Mouse (Mus musculus) spleen, adult 10 weeks (tissue): ENCODE results near the gene Uqcr11. TPM values are rescaled to one million over a fixed set of nuclear protein-coding genes. Genes with fewer than 3 reads are reported as not detected.

ENCODE experiments used
- polyA plus RNA-seq: library from polyadenylated mRNA; stranded (reverse); fragments of 350-450 nt; fragmentation: Illumina TruSeq; extraction: RNeasy Lipid Tissue Mini Kit (QIAGEN cat#74804); gene quantifications from one replicate; pipeline ENCODE4 v1.2.3, GENCODE M21; 2015; ENCODE audit warnings: low replicate concordance; ENCODE audit not compliant: insufficient read depth

The Uqcr11 gene
- polyA plus RNA-seq, result 11.5 TPM

GRCm38 (mm10) chr10:80406684-80407501 is at the start of gene Uqcr11:
Uqcr11 (minus strand) TSS chr10:80406830.

GRCm38 (mm10) chr10:80433513-80434232 is 27.0 kb upstream of the Uqcr11 start, which contains the start of gene Tcf3:
Tcf3 (minus strand) TSS chr10:80433647.

GRCm38 (mm10) chr10:80399191-80399972 is 7.2 kb downstream of the Uqcr11 start, which contains the start of gene Mbd3:
Mbd3 (minus strand) TSS chr10:80399550.

GRCm38 (mm10) chr10:80387522-80387959 is 19.1 kb downstream of the Uqcr11 start, which contains the start of gene Mex3d:
Mex3d (minus strand) TSS chr10:80387659.

GRCm38 (mm10) chr10:80356001-80356682 is 50.5 kb downstream of the Uqcr11 start, which contains the start of gene Plk5:
Plk5 (plus strand) TSS chr10:80356459.

Other genes starting within 250 kb of the Uqcr11 start
- gene Cirbp, start 240.8 kb downstream of the Uqcr11 start, polyA plus RNA-seq, result 81.8 TPM
- gene 1600002K03Rik, start 233.9 kb downstream of the Uqcr11 start, polyA plus RNA-seq, result 13.5 TPM
- gene Efna2, start 227.3 kb downstream of the Uqcr11 start, polyA plus RNA-seq, result 0.35 TPM
- 40.2 TPM for gene Mum1, start 180.4 kb downstream of the Uqcr11 start, polyA plus RNA-seq
- gene Ndufs7, start 157.7 kb downstream of the Uqcr11 start, polyA plus RNA-seq, result 17.1 TPM
- gene Gamt, start 145.8 kb downstream of the Uqcr11 start, polyA plus RNA-seq, result 2.3 TPM
- 74.8 TPM for gene Dazap1, start 145.3 kb downstream of the Uqcr11 start, polyA plus RNA-seq
- 623 TPM for gene Rps15, start 114.4 kb downstream of the Uqcr11 start, polyA plus RNA-seq
- 0.76 TPM for gene Apc2, start 110.9 kb downstream of the Uqcr11 start, polyA plus RNA-seq
- gene 2310011J03Rik, start 86.3 kb downstream of the Uqcr11 start, polyA plus RNA-seq, result 11.8 TPM
- 0.41 TPM for gene Pcsk4, start 77.3 kb downstream of the Uqcr11 start, polyA plus RNA-seq
- 0.26 TPM for gene Reep6, start 76.9 kb downstream of the Uqcr11 start, polyA plus RNA-seq
- gene Adamtsl5, start 58.4 kb downstream of the Uqcr11 start, polyA plus RNA-seq, result 2.1 TPM
- gene Plk5, start 50.4 kb downstream of the Uqcr11 start, polyA plus RNA-seq, result not detected
- gene Mex3d, start 19.2 kb downstream of the Uqcr11 start, polyA plus RNA-seq, result 4.6 TPM
- gene Mbd3, start 7.3 kb downstream of the Uqcr11 start, polyA plus RNA-seq, result 18.0 TPM
- 22.1 TPM for gene Tcf3, start 26.8 kb upstream of the Uqcr11 start, polyA plus RNA-seq
- not detected for gene Onecut3, start 88.0 kb upstream of the Uqcr11 start, polyA plus RNA-seq
- gene Atp8b3, start 132.3 kb upstream of the Uqcr11 start, polyA plus RNA-seq, result not detected
- gene Rexo1, start 154.7 kb upstream of the Uqcr11 start, polyA plus RNA-seq, result 10.1 TPM
- 11.6 TPM for gene Klf16, start 170.5 kb upstream of the Uqcr11 start, polyA plus RNA-seq
- 5.6 TPM for gene Abhd17a, start 183.5 kb upstream of the Uqcr11 start, polyA plus RNA-seq
- gene Scamp4, start 196.0 kb upstream of the Uqcr11 start, polyA plus RNA-seq, result 20.6 TPM
- gene Adat3, start 196.1 kb upstream of the Uqcr11 start, polyA plus RNA-seq, result not detected
- gene Gm49322, start 199.2 kb upstream of the Uqcr11 start, polyA plus RNA-seq, result 0.93 TPM
- 21.2 TPM for gene Csnk1g2, start 216.0 kb upstream of the Uqcr11 start, polyA plus RNA-seq